Mouse (Mus musculus) MEL (cell line): ENCODE measurements around the gene Mrln. TPM values are rescaled to one million over a fixed set of nuclear protein-coding genes. Genes with fewer than 3 reads are reported as not detected.

ENCODE experiments used
- DNase-seq: peaks from one replicate; pipeline ENCODE4 v3.0.0; 2011; ENCODE audit warnings: low read depth, low spot score
- H3K27ac ChIP-seq: 2 replicates; pipeline ENCODE4 v1.5.1; 2012; ENCODE audit warnings: low read depth, mild to moderate bottlenecking, control low read depth, low read length, moderate library complexity; ENCODE audit not compliant: control insufficient read depth
- H3K27me3 ChIP-seq, 2 experiments: fragments of 150-350 bp in 1 of 2; sonication (generic) in 1 of 2; 2 replicates each; pipeline ENCODE4 v1.6.1; 2012; ENCODE audit warnings: low read length in 2 of 2, mild to moderate bottlenecking in 2 of 2, improper control_type of control experiment in 1 of 2, moderate library complexity in 1 of 2; ENCODE audit not compliant: insufficient read depth in 2 of 2, control insufficient read depth in 1 of 2
- H3K36me3 ChIP-seq, 2 experiments: 2 replicates each; pipeline ENCODE4 v1.6.1; 2012 to 2014; ENCODE audit warnings: low read length in 2 of 2, improper control_type of control experiment in 1 of 2, inconsistent platforms in 1 of 2, mild to moderate bottlenecking in 1 of 2; ENCODE audit not compliant: insufficient read depth in 2 of 2, control insufficient read depth in 1 of 2
- H3K4me1 ChIP-seq, 2 experiments: fragments of 150-350 bp in 1 of 2; sonication (generic) in 1 of 2; 2 replicates each; pipeline ENCODE4 v1.6.1; 2012; ENCODE audit warnings: low read length in 2 of 2, improper control_type of control experiment in 1 of 2, mild to moderate bottlenecking in 1 of 2; ENCODE audit not compliant: insufficient read depth in 2 of 2, control insufficient read depth in 1 of 2
- H3K4me3 ChIP-seq, 2 experiments: fragments of 150-350 bp in 1 of 2; sonication (generic) in 1 of 2; 2 replicates each; pipeline ENCODE4 v1.5.1; 2012; ENCODE audit warnings: low read depth in 2 of 2, low read length in 2 of 2, mild to moderate bottlenecking in 2 of 2, moderate library complexity in 2 of 2, control low read depth in 1 of 2, improper control_type of control experiment in 1 of 2; ENCODE audit not compliant: control insufficient read depth in 1 of 2, insufficient read depth in 1 of 2
- H3K79me2 ChIP-seq: 2 replicates; pipeline ENCODE4 v1.6.1; 2012; ENCODE audit warnings: mild to moderate bottlenecking, low read length, moderate library complexity; ENCODE audit not compliant: control insufficient read depth, poor library complexity, insufficient read depth
- H3K9ac ChIP-seq: 2 replicates; pipeline ENCODE4 v1.6.1; 2012; ENCODE audit warnings: low read depth, mild to moderate bottlenecking, control low read depth, low read length, moderate library complexity; ENCODE audit not compliant: control insufficient read depth, poor library complexity, severe bottlenecking
- H3K9me3 ChIP-seq: fragments of 150-350 bp; sonication (generic); replicated peaks from 2 replicates; pipeline ENCODE4 v1.6.1; 2012; ENCODE audit warnings: mild to moderate bottlenecking, low read length, improper control_type of control experiment, moderate library complexity; ENCODE audit not compliant: insufficient read depth
- BHLHE40 ChIP-seq: IDR thresholded peaks from 2 replicates; pipeline ENCODE4 v1.6.1; 2012; ENCODE audit warnings: low read depth, mild to moderate bottlenecking, inconsistent platforms, low read length, improper control_type of control experiment, borderline replicate concordance
- E2F4 ChIP-seq: IDR thresholded peaks from 2 replicates; pipeline ENCODE4 v1.6.1; 2011; ENCODE audit warnings: low read depth, low read length, improper control_type of control experiment, borderline replicate concordance
- ELF1 ChIP-seq: IDR thresholded peaks from 2 replicates; pipeline ENCODE4 v1.6.1; 2014; ENCODE audit warnings: low read depth, mild to moderate bottlenecking, inconsistent platforms, low read length, improper control_type of control experiment, moderate library complexity
- EP300 ChIP-seq, 2 experiments: IDR thresholded peaks; 2 replicates each; pipeline ENCODE4 v1.6.1; 2011; ENCODE audit warnings: improper control_type of control experiment in 2 of 2, low read length in 2 of 2, low read depth in 1 of 2, mild to moderate bottlenecking in 1 of 2
- GABPA ChIP-seq: IDR thresholded peaks from 2 replicates; pipeline ENCODE4 v1.6.1; 2012; ENCODE audit warnings: low read depth, mild to moderate bottlenecking, inconsistent platforms, low read length, improper control_type of control experiment, moderate library complexity
- GATA1 ChIP-seq: IDR thresholded peaks from 2 replicates; pipeline ENCODE4 v1.6.1; 2011; ENCODE audit warnings: low read depth, low read length, improper control_type of control experiment
- KAT2A ChIP-seq: conservative IDR thresholded peaks from 2 replicates; pipeline ENCODE4 v1.6.1; 2012; ENCODE audit warnings: low read depth, low read length, improper control_type of control experiment, inconsistent platforms
- MAFK ChIP-seq: IDR thresholded peaks from 2 replicates; pipeline ENCODE4 v1.6.1; 2011; ENCODE audit warnings: low read depth, mild to moderate bottlenecking, low read length, improper control_type of control experiment, borderline replicate concordance
- MAZ ChIP-seq: IDR thresholded peaks from 2 replicates; pipeline ENCODE4 v1.6.1; 2012; ENCODE audit warnings: low read depth, mild to moderate bottlenecking, inconsistent platforms, low read length, improper control_type of control experiment
- MEF2A ChIP-seq: IDR thresholded peaks from 2 replicates; pipeline ENCODE4 v1.6.1; 2014; ENCODE audit warnings: low read depth, mild to moderate bottlenecking, inconsistent platforms, low read length, improper control_type of control experiment; ENCODE audit not compliant: poor library complexity, insufficient replicate concordance, severe bottlenecking; ENCODE audit errors: extremely low read depth
- MXI1 ChIP-seq: IDR thresholded peaks from 2 replicates; pipeline ENCODE4 v1.6.1; 2011; ENCODE audit warnings: mild to moderate bottlenecking, low read depth, low read length, improper control_type of control experiment
- NELFE ChIP-seq: IDR thresholded peaks from 2 replicates; pipeline ENCODE4 v1.6.1; 2011; ENCODE audit warnings: low read depth, low read length, improper control_type of control experiment
- NRF1 ChIP-seq: IDR thresholded peaks from 2 replicates; pipeline ENCODE4 v1.6.1; 2014; ENCODE audit warnings: low read depth, mild to moderate bottlenecking, inconsistent platforms, low read length, improper control_type of control experiment, moderate library complexity; ENCODE audit not compliant: poor library complexity, insufficient read depth, severe bottlenecking
- POLR2AphosphoS2 ChIP-seq: IDR thresholded peaks from 2 replicates; pipeline ENCODE4 v1.6.1; 2011; ENCODE audit warnings: low read length, improper control_type of control experiment
- POLR2AphosphoS5 ChIP-seq: IDR thresholded peaks from 2 replicates; pipeline ENCODE4 v1.6.1; 2012; ENCODE audit warnings: low read depth, borderline replicate concordance, mild to moderate bottlenecking, inconsistent platforms, low read length, moderate library complexity, mixed read lengths
- SMC3 ChIP-seq: IDR thresholded peaks from 2 replicates; pipeline ENCODE4 v1.6.1; 2011; ENCODE audit warnings: low read depth, low read length, improper control_type of control experiment
- TAL1 ChIP-seq: IDR thresholded peaks from 2 replicates; pipeline ENCODE4 v1.6.1; 2012; ENCODE audit warnings: mild to moderate bottlenecking, inconsistent platforms, low read length, moderate library complexity, mixed read lengths
- TBP ChIP-seq: IDR thresholded peaks from 2 replicates; pipeline ENCODE4 v1.8.0; 2011; ENCODE audit warnings: low read depth, low read length, improper control_type of control experiment
- TCF12 ChIP-seq: IDR thresholded peaks from 2 replicates; pipeline ENCODE4 v1.6.1; 2014; ENCODE audit warnings: low read depth, mild to moderate bottlenecking, inconsistent platforms, low read length, improper control_type of control experiment, moderate library complexity
- UBTF ChIP-seq: IDR thresholded peaks from 2 replicates; pipeline ENCODE4 v1.6.1; 2012; ENCODE audit warnings: low read depth, mild to moderate bottlenecking, inconsistent platforms, low read length, improper control_type of control experiment, moderate library complexity, borderline replicate concordance; ENCODE audit not compliant: insufficient read depth
- USF2 ChIP-seq, 2 experiments: IDR thresholded peaks; 2 replicates each; pipeline ENCODE4 v1.6.1; 2011 to 2012; ENCODE audit warnings: improper control_type of control experiment in 2 of 2, low read length in 2 of 2, borderline replicate concordance in 1 of 2, inconsistent platforms in 1 of 2, low read depth in 1 of 2, mild to moderate bottlenecking in 1 of 2; ENCODE audit not compliant: insufficient read depth in 1 of 2
- ZMIZ1 ChIP-seq: IDR thresholded peaks from 2 replicates; pipeline ENCODE4 v1.6.1; 2012; ENCODE audit warnings: low read depth, mild to moderate bottlenecking, inconsistent platforms, low read length, improper control_type of control experiment, moderate library complexity
- ZNF384 ChIP-seq: IDR thresholded peaks from 2 replicates; pipeline ENCODE4 v1.6.1; 2012; ENCODE audit warnings: low read depth, mild to moderate bottlenecking, inconsistent platforms, low read length, improper control_type of control experiment
- polyA plus RNA-seq, 2 experiments: library from polyadenylated mRNA; stranded (reverse) in 1 of 2; unstranded in 1 of 2; fragments of >175 nt in 1 of 2; fragments of >200 nt in 1 of 2; gene quantifications; 2 replicates each; pipeline versions ENCODE4 v1.2.1 to v1.2.4; 2012; ENCODE audit warnings: low replicate concordance in 2 of 2, low read depth in 1 of 2; ENCODE audit not compliant: insufficient read length in 2 of 2, insufficient read depth in 1 of 2, missing spikeins in 1 of 2
- total RNA-seq: library from RNA; depleted of rRNA; stranded (reverse); fragments of 300-350 nt; gene quantifications from 2 replicates; pipeline ENCODE4 v1.2.3, GENCODE M21; 2012

Gene Mrln
- total and polyA plus RNA-seq, 3 experiments: not detected

GRCm38 (mm10) chr10:70246076-70246475, 41.6 kb downstream of the Mrln start:
- no peak overlapping the region for H3K9ac ChIP-seq
- H3K4me3 ChIP-seq: no peak overlapping the region
- DNase-seq: no peak
- TF ChIP-seq ZMIZ1 (no peak), POLR2AphosphoS5 (no peak), MAZ (no peak), UBTF (no peak), MAFK (no peak)
- TF ChIP-seq, all 39 proteins: peak for 0
- Histone ChIP-seq H3K27ac (no peak overlapping the region), H3K79me2 (no peaks in the 10 kb centered on the region), H3K9me3 (no peaks in the 10 kb centered on the region), H3K27me3 (no peaks in the 10 kb centered on the region; a peak in 1 of 4 replicates), H3K4me1 (no peaks in the 10 kb centered on the region), H3K36me3 (no peaks in the 10 kb centered on the region)

DNA sequence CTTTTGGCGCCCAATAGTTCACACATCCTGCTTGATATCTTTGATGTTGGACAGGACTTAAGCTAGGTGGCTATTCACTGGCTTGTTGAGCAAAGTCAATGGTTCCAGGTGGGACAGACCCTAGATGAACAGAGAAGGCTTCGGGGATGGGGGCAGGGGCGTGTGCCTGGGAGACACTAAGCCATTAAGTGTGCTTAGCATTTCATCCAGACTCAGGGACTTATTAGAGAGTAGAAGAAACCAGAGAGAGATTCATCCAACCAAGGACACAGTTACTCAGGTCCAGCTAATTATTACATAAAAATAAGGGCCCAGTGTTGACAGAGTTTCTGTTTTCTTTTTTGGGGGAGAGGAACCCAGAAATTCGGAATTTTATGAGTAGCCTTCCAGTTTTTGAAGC, 45.9 kb downstream of the Mrln start:
- H3K9me3 ChIP-seq: no peaks in the 10 kb centered on the region
- no peak for TF ChIP-seq TBP
- TF ChIP-seq POLR2AphosphoS5: no peak
- TF ChIP-seq BHLHE40: no peak
- no peak for TF ChIP-seq UBTF
- no peak for TF ChIP-seq SMC3
- TF ChIP-seq NELFE: no peak
- TF ChIP-seq EP300 (IDR thresholded peaks at IDR 0.05; ENCODE audit: low read depth in 1 of 2, low read length in 2 of 2): no peak
- TF ChIP-seq ELF1: no peak

DNA sequence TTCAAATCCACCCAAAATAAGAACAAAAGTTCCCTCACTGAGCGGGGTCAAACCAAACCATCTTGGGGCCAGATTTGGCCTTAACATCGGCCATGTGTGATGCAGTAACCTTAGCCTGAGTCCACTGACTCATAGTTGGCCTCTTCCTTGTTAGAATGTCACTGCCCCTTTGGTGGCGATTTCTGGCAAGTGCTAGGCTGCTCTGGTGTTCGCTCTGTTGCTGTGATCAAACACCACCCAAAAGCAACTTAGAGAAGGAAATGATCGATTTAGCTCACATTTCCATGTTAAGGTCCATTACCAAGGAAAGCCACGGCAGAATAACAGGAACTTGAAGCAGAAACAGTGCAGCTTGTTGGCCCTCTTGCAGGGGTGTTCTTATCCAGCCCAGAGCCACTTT, 46.3 kb downstream of the Mrln start:
- Histone ChIP-seq H3K79me2 (no peaks in the 10 kb centered on the region), H3K4me1 (no peaks in the 10 kb centered on the region), H3K27me3 (no peaks in the 10 kb centered on the region; a peak in 1 of 4 replicates), H3K9me3 (no peaks in the 10 kb centered on the region), H3K4me3 (no peak overlapping the region), H3K36me3 (no peaks in the 10 kb centered on the region), H3K27ac (no peak overlapping the region), H3K9ac (no peak overlapping the region)
- no peak for DNase-seq
- TF ChIP-seq TCF12: no peak
- no peak for TF ChIP-seq USF2 (IDR thresholded peaks at IDR 0.05; ENCODE audit: borderline replicate concordance in 1 of 2, insufficient read depth in 1 of 2, low read depth in 1 of 2, low read length in 2 of 2)
- TF ChIP-seq BHLHE40: no peak
- TF ChIP-seq SMC3: no peak
- TF ChIP-seq TAL1: no peak
- no peak for TF ChIP-seq NRF1
- TF ChIP-seq POLR2AphosphoS2: no peak
- no peak for TF ChIP-seq MAZ
- no peak for TF ChIP-seq KAT2A
- no peak for TF ChIP-seq NELFE
- TF ChIP-seq GATA1: no peak
- no peak for TF ChIP-seq POLR2AphosphoS5
- TF ChIP-seq GABPA: no peak
- TF ChIP-seq EP300 (IDR thresholded peaks at IDR 0.05; ENCODE audit: low read depth in 1 of 2, low read length in 2 of 2): no peak
- no peak for TF ChIP-seq ZNF384
- no peak for TF ChIP-seq MXI1
- TF ChIP-seq MEF2A: no peak
- TF ChIP-seq E2F4: no peak
- no peak for TF ChIP-seq ELF1

More for the DNA sequence above, 45.9 kb downstream of the Mrln start:
- Histone ChIP-seq H3K36me3 (no peaks in the 10 kb centered on the region), H3K79me2 (no peaks in the 10 kb centered on the region), H3K27me3 (no peaks in the 10 kb centered on the region; a peak in 1 of 4 replicates), H3K4me1 (no peaks in the 10 kb centered on the region), H3K27ac (no peak overlapping the region), H3K9ac (no peak overlapping the region), H3K4me3 (no peak overlapping the region)
- DNase-seq: no peak
